Mouse (Mus musculus) liver, embryonic 14.5 days (tissue): ENCODE measurements at regions not wholly inside any gene's neighbourhood (a gene's known extent, or its start where the extent isn't known, plus 50 kb on each side); places are given as distances from the start of the nearest gene placed in this dataset.
A peak's percentile ranks its signal among the peaks of the same experiment; 100 is the strongest.

Experiments used
- ATAC-seq: fragments of 200-750 bp; cut with Nextera tagmentation; 2 replicates; pipeline ENCODE4 v1.8.0; 2017; ENCODE audit warnings: moderate number of reproducible peaks, mild to moderate bottlenecking, moderate library complexity; ENCODE audit not compliant: insufficient read depth
- DNase-seq, 3 experiments: peaks; one replicate each; pipeline ENCODE4 v3.0.0-alpha.2; 2012 to 2013; ENCODE audit warnings: low read depth in 3 of 3, low spot score in 3 of 3
- H3K27ac ChIP-seq: fragments of 300-500 bp; sonication (generic); 2 replicates; pipeline ENCODE4 v1.5.1; 2014; ENCODE audit warnings: moderate library complexity, mild to moderate bottlenecking, control low read depth, inconsistent platforms
- H3K27me3 ChIP-seq: fragments of 300-500 bp; sonication (generic); 2 replicates; pipeline ENCODE4 v1.6.1; 2014; ENCODE audit warnings: mild to moderate bottlenecking, low read length, moderate library complexity; ENCODE audit not compliant: control insufficient read depth, insufficient read depth
- H3K36me3 ChIP-seq: fragments of 300-500 bp; sonication (generic); replicated peaks from 2 replicates; pipeline ENCODE4 v1.6.1; 2014; ENCODE audit warnings: low read depth; ENCODE audit not compliant: control insufficient read depth, insufficient read depth
- H3K4me1 ChIP-seq, 2 experiments: fragments of 200-500 bp in 1 of 2; fragments of 300-500 bp in 1 of 2; sonication (generic) in 1 of 2; replicated peaks; 2 replicates each; pipeline ENCODE4 v1.6.1; 2012 to 2014; ENCODE audit warnings: antibody characterized with exemption in 1 of 2, inconsistent platforms in 1 of 2, low read length in 1 of 2; ENCODE audit not compliant: control insufficient read depth in 2 of 2, insufficient read depth in 2 of 2
- H3K4me2 ChIP-seq: fragments of 300-500 bp; sonication (generic); 2 replicates; pipeline ENCODE4 v1.6.1; 2014; ENCODE audit warnings: low read depth, mild to moderate bottlenecking, control low read depth, moderate library complexity
- H3K4me3 ChIP-seq, 2 experiments: fragments of 200-500 bp in 1 of 2; fragments of 300-500 bp in 1 of 2; sonication (generic) in 1 of 2; 2 replicates each; pipeline ENCODE4 v1.5.1; 2012 to 2014; ENCODE audit warnings: low read depth in 2 of 2, low read length in 2 of 2, mild to moderate bottlenecking in 2 of 2, control low read depth in 1 of 2, inconsistent platforms in 1 of 2, moderate library complexity in 1 of 2; ENCODE audit not compliant: insufficient read depth in 1 of 2
- H3K9ac ChIP-seq: fragments of 300-500 bp; sonication (generic); replicated peaks from 2 replicates; pipeline ENCODE4 v1.6.1; 2014; ENCODE audit warnings: mild to moderate bottlenecking, control low read depth, moderate library complexity
- H3K9me3 ChIP-seq: fragments of 300-500 bp; sonication (generic); 2 replicates; pipeline ENCODE4 v1.6.1; 2016; ENCODE audit warnings: low read length, mixed read lengths; ENCODE audit not compliant: control insufficient read depth
- CTCF ChIP-seq: IDR thresholded peaks from 2 replicates; pipeline ENCODE4 v1.5.1; 2016; ENCODE audit warnings: antibody characterized with exemption, low read depth, control low read depth
- EP300 ChIP-seq: IDR thresholded peaks from 2 replicates; pipeline ENCODE4 v1.6.1; 2016; ENCODE audit warnings: antibody characterized with exemption, low read depth
- WGBS: fragments of 180-500 bp; shearing (Covaris S2); extraction: QIAGEN DNeasy Blood & Tissue Kit; methylation state at CpG from one replicate; pipeline ENCODE4 v1.1.7; 2014; ENCODE audit not compliant: insufficient replicate concordance; 5-methylcytosine and 5-hydroxymethylcytosine counted together

- Histone ChIP-seq H3K4me1 (peaks cover 4 to 10% of the 10 kb centered on the region in 2 experiments), H3K27me3 (no peaks in the 10 kb centered on the region), H3K4me2 (no peak overlapping the region), H3K9me3 (no peaks in the 10 kb centered on the region), H3K9ac (no peak overlapping the region), H3K27ac (no peak overlapping the region), H3K4me3 (no peak overlapping the region), H3K36me3 (no peaks in the 10 kb centered on the region)
- 54% methylated on average over 2 of the region's 2 CpGs for WGBS
- DNase-seq (no peak), ATAC-seq (no peak)
- no peak for TF ChIP-seq CTCF
Observed at GRCm38 (mm10) chr2:71651662-71652061, 93.8 kb upstream of the Itga6 start.

GRCm38 (mm10) chr2:71652261-71652801 is 93.1 kb upstream of the Itga6 start:
- no peaks in the 10 kb centered on the region for H3K27me3 ChIP-seq
- no peak overlapping the region for H3K9ac ChIP-seq
- H3K4me2 ChIP-seq: no peak overlapping the region
- 38% methylated on average over 9 of the region's 9 CpGs for WGBS
- no peaks in the 10 kb centered on the region for H3K36me3 ChIP-seq
- no peak for DNase-seq
- no peak overlapping the region for H3K4me3 ChIP-seq
- no peaks in the 10 kb centered on the region for H3K9me3 ChIP-seq
- H3K4me1 ChIP-seq: peaks cover 9 to 16% of the 10 kb centered on the region in 2 experiments
- no peak for TF ChIP-seq EP300
- peak; percentile 36 for TF ChIP-seq CTCF
- H3K27ac ChIP-seq: no peak overlapping the region
- no peak for ATAC-seq

- Histone ChIP-seq H3K9me3 (no peaks in the 10 kb centered on the region), H3K27me3 (no peaks in the 10 kb centered on the region), H3K4me2 (peak overlapping the region; percentile 70), H3K4me1 (peaks cover 9 to 16% of the 10 kb centered on the region in 2 experiments), H3K9ac (no peak overlapping the region), H3K27ac (no peak overlapping the region), H3K4me3 (no peak overlapping the region), H3K36me3 (no peaks in the 10 kb centered on the region)
- no peak for TF ChIP-seq CTCF
- no peak for TF ChIP-seq EP300
- no peak for DNase-seq
- 29% methylated on average over 8 of the region's 8 CpGs for WGBS
- no peak for ATAC-seq
Observed at GRCm38 (mm10) chr2:71654817-71655503, 90.5 kb upstream of the Itga6 start.

- Histone ChIP-seq H3K4me2 (peak overlapping the region; percentile 70), H3K4me3 (peak overlapping the region; percentile 37 to 50), H3K27ac (no peak overlapping the region), H3K4me1 (peaks cover 9 to 16% of the 10 kb centered on the region in 2 experiments), H3K36me3 (no peaks in the 10 kb centered on the region), H3K9ac (peak overlapping the region; percentile 16), H3K27me3 (no peaks in the 10 kb centered on the region), H3K9me3 (no peaks in the 10 kb centered on the region)
- ATAC-seq: peak; percentile 37; the same call in 1 of the 2 replicates
- no peak for DNase-seq
- TF ChIP-seq EP300 (no peak), CTCF (no peak)
- 1% methylated on average over 19 of the region's 19 CpGs for WGBS
Observed at GRCm38 (mm10) chr2:71655504-71656390, 89.7 kb upstream of the Itga6 start.
